Mouse (Mus musculus): ENCODE data around the gene Krt10. TPM values are rescaled to one million over a fixed set of nuclear protein-coding genes. Genes with fewer than 3 reads are reported as not detected.

The Krt10 gene
- polyA plus RNA-seq (2016; fragmentation: Nextera tagmentation; extraction: Ambion mirVana) = 34.6 and 35.3 TPM in 2 replicates

GRCm38 (mm10) chr11:99389264-99389663, at the start of gene Krt10:
TSS of gene Krt10 (minus strand) at chr11:99389364.
- no peak within 1 kb of the TSS for H3K27ac ChIP-seq
- no peak within 1 kb of the TSS for H3K9ac ChIP-seq
- WGBS = 82% methylated on average over 4 of the region's 4 CpGs
- H3K27me3 ChIP-seq = no peaks in the 10 kb centered on the region
- H3K36me3 ChIP-seq = no peaks in the 10 kb centered on the region
- H3K9me3 ChIP-seq = no peaks in the 10 kb centered on the region
- H3K4me1 ChIP-seq = no peaks in the 10 kb centered on the region
- ATAC-seq (ENCODE audit: insufficient number of reproducible peaks, insufficient read depth, low FRiP score, low TSS enrichment) = no peak
- no peak within 1 kb of the TSS for H3K4me3 ChIP-seq
- no peak within 1 kb of the TSS for H3K4me2 ChIP-seq (replicated peaks)

GRCm38 (mm10) chr11:99437972-99438371, 48.8 kb upstream of the Krt10 start, which contains the start of gene Krt20:
TSS of gene Krt20 (minus strand) at chr11:99438150.
- ATAC-seq (ENCODE audit: insufficient number of reproducible peaks, insufficient read depth, low FRiP score, low TSS enrichment) = no peak
- Histone ChIP-seq H3K27ac (no peak within 1 kb of the TSS), H3K36me3 (no peaks in the 10 kb centered on the region), H3K9ac (no peak within 1 kb of the TSS), H3K4me1 (peaks cover 11% of the 10 kb centered on the region; the same call in 1 of the 2 replicates), H3K4me2 (replicated peaks) (no peak within 1 kb of the TSS), H3K4me3 (no peak within 1 kb of the TSS), H3K9me3 (no peaks in the 10 kb centered on the region), H3K27me3 (no peaks in the 10 kb centered on the region)
- 44% methylated on average over 10 of the region's 10 CpGs for WGBS

GRCm38 (mm10) chr11:99436625-99437024, 47.5 kb upstream of the Krt10 start:
- no peak overlapping the region for H3K4me2 ChIP-seq (replicated peaks)
- H3K4me3 ChIP-seq = no peak overlapping the region
- no peaks in the 10 kb centered on the region for H3K36me3 ChIP-seq
- H3K9ac ChIP-seq = no peak overlapping the region
- H3K9me3 ChIP-seq = no peaks in the 10 kb centered on the region
- no peaks in the 10 kb centered on the region for H3K27me3 ChIP-seq
- ATAC-seq (ENCODE audit: insufficient number of reproducible peaks, insufficient read depth, low FRiP score, low TSS enrichment) = no peak
- WGBS = 79% methylated on average over 4 of the region's 4 CpGs
- H3K27ac ChIP-seq = no peak overlapping the region
- peaks cover 11% of the 10 kb centered on the region; the same call in 1 of the 2 replicates for H3K4me1 ChIP-seq

- ATAC-seq (ENCODE audit: insufficient number of reproducible peaks, insufficient read depth, low FRiP score, low TSS enrichment) = no peak
- WGBS = 49% methylated on average over 12 of the region's 12 CpGs
These were observed 41.5 kb upstream of the Krt10 start for GRCm38 (mm10) chr11:99430670-99431069.

GRCm38 (mm10) chr11:99422159-99422558, 33.0 kb upstream of the Krt10 start, which contains the start of gene Krt12:
TSS of gene Krt12 (minus strand) at chr11:99422259.
- ATAC-seq (ENCODE audit: insufficient number of reproducible peaks, insufficient read depth, low FRiP score, low TSS enrichment) = no peak
- H3K9ac ChIP-seq = no peak within 1 kb of the TSS
- no peak within 1 kb of the TSS for H3K4me3 ChIP-seq
- 90% methylated on average over 10 of the region's 10 CpGs for WGBS
- H3K36me3 ChIP-seq = no peaks in the 10 kb centered on the region
- no peaks in the 10 kb centered on the region for H3K27me3 ChIP-seq
- no peak within 1 kb of the TSS for H3K27ac ChIP-seq
- H3K4me1 ChIP-seq = no peaks in the 10 kb centered on the region
- no peak within 1 kb of the TSS for H3K4me2 ChIP-seq (replicated peaks)
- no peaks in the 10 kb centered on the region for H3K9me3 ChIP-seq

More at GRCm38 (mm10) chr11:99430670-99431069, 41.5 kb upstream of the Krt10 start:
- H3K36me3 ChIP-seq = no peaks in the 10 kb centered on the region
- H3K4me3 ChIP-seq = no peak overlapping the region
- H3K9ac ChIP-seq = no peak overlapping the region
- no peak overlapping the region for H3K4me2 ChIP-seq (replicated peaks)
- H3K9me3 ChIP-seq = no peaks in the 10 kb centered on the region
- no peaks in the 10 kb centered on the region for H3K4me1 ChIP-seq
- H3K27ac ChIP-seq = no peak overlapping the region
- 0 out of 2 replicates have a peak, but pooled peaks cover 2% of the 10 kb centered on the region for H3K27me3 ChIP-seq

GRCm38 (mm10) chr11:99420586-99420985, 31.4 kb upstream of the Krt10 start:
- Histone ChIP-seq H3K4me3 (no peak overlapping the region), H3K27me3 (no peaks in the 10 kb centered on the region), H3K36me3 (no peaks in the 10 kb centered on the region), H3K9me3 (no peaks in the 10 kb centered on the region), H3K27ac (no peak overlapping the region), H3K9ac (no peak overlapping the region), H3K4me2 (replicated peaks) (no peak overlapping the region), H3K4me1 (no peaks in the 10 kb centered on the region)
- ATAC-seq (ENCODE audit: insufficient number of reproducible peaks, insufficient read depth, low FRiP score, low TSS enrichment) = no peak
- 42% methylated on average over 10 of the region's 10 CpGs for whole genome bisulfite sequencing

- ATAC-seq (ENCODE audit: insufficient number of reproducible peaks, insufficient read depth, low FRiP score, low TSS enrichment) = no peak
- H3K9me3 ChIP-seq = no peaks in the 10 kb centered on the region
- 0 out of 2 replicates have a peak, but pooled peaks cover 4% of the 10 kb centered on the region for H3K27me3 ChIP-seq
- H3K36me3 ChIP-seq = no peaks in the 10 kb centered on the region
- H3K9ac ChIP-seq = no peak overlapping the region
- H3K4me1 ChIP-seq = no peaks in the 10 kb centered on the region
- H3K27ac ChIP-seq = no peak overlapping the region
- H3K4me2 ChIP-seq (replicated peaks) = no peak overlapping the region
- WGBS = 72% methylated on average over 16 of the region's 16 CpGs
- no peak overlapping the region for H3K4me3 ChIP-seq
These were observed 28.7 kb upstream of the Krt10 start for GRCm38 (mm10) chr11:99417819-99418218.

GRCm38 (mm10) chr11:99416902-99417301, 27.7 kb upstream of the Krt10 start:
- H3K4me1 ChIP-seq = no peaks in the 10 kb centered on the region
- no peak overlapping the region for H3K4me2 ChIP-seq (replicated peaks)
- H3K9ac ChIP-seq = no peak overlapping the region
- H3K27me3 ChIP-seq = 0 out of 2 replicates have a peak, but pooled peaks cover 4% of the 10 kb centered on the region
- H3K9me3 ChIP-seq = no peaks in the 10 kb centered on the region
- no peaks in the 10 kb centered on the region for H3K36me3 ChIP-seq
- WGBS = 87% methylated on average over 13 of the region's 13 CpGs
- H3K4me3 ChIP-seq = no peak overlapping the region
- no peak overlapping the region for H3K27ac ChIP-seq
- ATAC-seq (ENCODE audit: insufficient number of reproducible peaks, insufficient read depth, low FRiP score, low TSS enrichment) = no peak

GRCm38 (mm10) chr11:99414463-99415147, 25.4 kb upstream of the Krt10 start:
- H3K9me3 ChIP-seq = no peaks in the 10 kb centered on the region
- no peak for ATAC-seq (ENCODE audit: insufficient number of reproducible peaks, insufficient read depth, low FRiP score, low TSS enrichment)
- no peaks in the 10 kb centered on the region for H3K36me3 ChIP-seq
- H3K4me1 ChIP-seq = no peaks in the 10 kb centered on the region
- H3K4me3 ChIP-seq = no peak overlapping the region
- no peak overlapping the region for H3K27ac ChIP-seq
- no peak overlapping the region for H3K4me2 ChIP-seq (replicated peaks)
- no peak overlapping the region for H3K9ac ChIP-seq
- 87% methylated on average over 13 of the region's 13 CpGs for WGBS
- 0 out of 2 replicates have a peak, but pooled peaks cover 4% of the 10 kb centered on the region for H3K27me3 ChIP-seq

GRCm38 (mm10) chr11:99413247-99413646, 24.1 kb upstream of the Krt10 start:
- Histone ChIP-seq H3K27ac (no peak overlapping the region), H3K4me2 (replicated peaks) (no peak overlapping the region), H3K9ac (no peak overlapping the region), H3K4me1 (no peaks in the 10 kb centered on the region), H3K36me3 (no peaks in the 10 kb centered on the region), H3K27me3 (0 out of 2 replicates have a peak, but pooled peaks cover 4% of the 10 kb centered on the region), H3K9me3 (no peaks in the 10 kb centered on the region), H3K4me3 (no peak overlapping the region)
- WGBS = 17% methylated on average over 6 of the region's 6 CpGs
- ATAC-seq (ENCODE audit: insufficient number of reproducible peaks, insufficient read depth, low FRiP score, low TSS enrichment) = no peak

- ATAC-seq (ENCODE audit: insufficient number of reproducible peaks, insufficient read depth, low FRiP score, low TSS enrichment) = no peak
- Histone ChIP-seq H3K4me2 (replicated peaks) (no peak overlapping the region), H3K27ac (no peak overlapping the region), H3K4me1 (no peaks in the 10 kb centered on the region), H3K27me3 (no peaks in the 10 kb centered on the region), H3K4me3 (no peak overlapping the region), H3K9ac (no peak overlapping the region), H3K36me3 (no peaks in the 10 kb centered on the region), H3K9me3 (no peaks in the 10 kb centered on the region)
- WGBS = 77% methylated on average over 10 of the region's 10 CpGs
These were observed 17.0 kb upstream of the Krt10 start for GRCm38 (mm10) chr11:99406186-99406585.

- WGBS = 86% methylated on average over 13 of the region's 13 CpGs
- no peaks in the 10 kb centered on the region for H3K4me1 ChIP-seq
- H3K9me3 ChIP-seq = no peaks in the 10 kb centered on the region
- no peak overlapping the region for H3K9ac ChIP-seq
- H3K27me3 ChIP-seq = no peaks in the 10 kb centered on the region
- H3K27ac ChIP-seq = no peak overlapping the region
- ATAC-seq (ENCODE audit: insufficient number of reproducible peaks, insufficient read depth, low FRiP score, low TSS enrichment) = no peak
- no peak overlapping the region for H3K4me2 ChIP-seq (replicated peaks)
- H3K4me3 ChIP-seq = no peak overlapping the region
- no peaks in the 10 kb centered on the region for H3K36me3 ChIP-seq
These were observed 10.9 kb upstream of the Krt10 start for GRCm38 (mm10) chr11:99399956-99400549.

Measured in embryonic facial prominence, embryonic 12.5 days (tissue).